Mouse (Mus musculus) liver, embryonic 14.5 days (tissue): ENCODE results near the gene Ezh1. TPM values are rescaled to one million over a fixed set of nuclear protein-coding genes. Genes with fewer than 3 reads are reported as not detected.
A peak's percentile ranks its signal among the peaks of the same experiment; 100 is the strongest.

Experiments used
- ATAC-seq: fragments of 200-750 bp; cut with Nextera tagmentation; 2 replicates; pipeline ENCODE4 v1.8.0; 2017; ENCODE audit warnings: moderate number of reproducible peaks, mild to moderate bottlenecking, moderate library complexity; ENCODE audit not compliant: insufficient read depth
- DNase-seq, 3 experiments: peaks; one replicate each; pipeline ENCODE4 v3.0.0-alpha.2; 2012 to 2013; ENCODE audit warnings: low read depth in 3 of 3, low spot score in 3 of 3
- H3K27ac ChIP-seq: fragments of 300-500 bp; sonication (generic); 2 replicates; pipeline ENCODE4 v1.5.1; 2014; ENCODE audit warnings: moderate library complexity, mild to moderate bottlenecking, control low read depth, inconsistent platforms
- H3K27me3 ChIP-seq: fragments of 300-500 bp; sonication (generic); 2 replicates; pipeline ENCODE4 v1.6.1; 2014; ENCODE audit warnings: mild to moderate bottlenecking, low read length, moderate library complexity; ENCODE audit not compliant: control insufficient read depth, insufficient read depth
- H3K36me3 ChIP-seq: fragments of 300-500 bp; sonication (generic); replicated peaks from 2 replicates; pipeline ENCODE4 v1.6.1; 2014; ENCODE audit warnings: low read depth; ENCODE audit not compliant: control insufficient read depth, insufficient read depth
- H3K4me1 ChIP-seq, 2 experiments: fragments of 200-500 bp in 1 of 2; fragments of 300-500 bp in 1 of 2; sonication (generic) in 1 of 2; replicated peaks; 2 replicates each; pipeline ENCODE4 v1.6.1; 2012 to 2014; ENCODE audit warnings: antibody characterized with exemption in 1 of 2, inconsistent platforms in 1 of 2, low read length in 1 of 2; ENCODE audit not compliant: control insufficient read depth in 2 of 2, insufficient read depth in 2 of 2
- H3K4me2 ChIP-seq: fragments of 300-500 bp; sonication (generic); 2 replicates; pipeline ENCODE4 v1.6.1; 2014; ENCODE audit warnings: low read depth, mild to moderate bottlenecking, control low read depth, moderate library complexity
- H3K4me3 ChIP-seq, 2 experiments: fragments of 200-500 bp in 1 of 2; fragments of 300-500 bp in 1 of 2; sonication (generic) in 1 of 2; 2 replicates each; pipeline ENCODE4 v1.5.1; 2012 to 2014; ENCODE audit warnings: low read depth in 2 of 2, low read length in 2 of 2, mild to moderate bottlenecking in 2 of 2, control low read depth in 1 of 2, inconsistent platforms in 1 of 2, moderate library complexity in 1 of 2; ENCODE audit not compliant: insufficient read depth in 1 of 2
- H3K9ac ChIP-seq: fragments of 300-500 bp; sonication (generic); replicated peaks from 2 replicates; pipeline ENCODE4 v1.6.1; 2014; ENCODE audit warnings: mild to moderate bottlenecking, control low read depth, moderate library complexity
- H3K9me3 ChIP-seq: fragments of 300-500 bp; sonication (generic); 2 replicates; pipeline ENCODE4 v1.6.1; 2016; ENCODE audit warnings: low read length, mixed read lengths; ENCODE audit not compliant: control insufficient read depth
- CTCF ChIP-seq: IDR thresholded peaks from 2 replicates; pipeline ENCODE4 v1.5.1; 2016; ENCODE audit warnings: antibody characterized with exemption, low read depth, control low read depth
- EP300 ChIP-seq: IDR thresholded peaks from 2 replicates; pipeline ENCODE4 v1.6.1; 2016; ENCODE audit warnings: antibody characterized with exemption, low read depth
- WGBS: fragments of 180-500 bp; shearing (Covaris S2); extraction: QIAGEN DNeasy Blood & Tissue Kit; methylation state at CpG from one replicate; pipeline ENCODE4 v1.1.7; 2014; ENCODE audit not compliant: insufficient replicate concordance; 5-methylcytosine and 5-hydroxymethylcytosine counted together
- polyA plus RNA-seq, 2 experiments: library from polyadenylated mRNA; depleted of rRNA in 1 of 2; stranded (reverse) in 1 of 2; unstranded in 1 of 2; fragments of >200 nt; fragmentation: Nextera tagmentation in 1 of 2; extraction: Ambion mirVana in 1 of 2; gene quantifications; 2 replicates each; pipeline versions ENCODE4 v1.2.1 to v1.2.3; 2012 to 2014

Ezh1 gene
- polyA plus RNA-seq, 2 experiments = 7.9 to 8.8 TPM

DNA sequence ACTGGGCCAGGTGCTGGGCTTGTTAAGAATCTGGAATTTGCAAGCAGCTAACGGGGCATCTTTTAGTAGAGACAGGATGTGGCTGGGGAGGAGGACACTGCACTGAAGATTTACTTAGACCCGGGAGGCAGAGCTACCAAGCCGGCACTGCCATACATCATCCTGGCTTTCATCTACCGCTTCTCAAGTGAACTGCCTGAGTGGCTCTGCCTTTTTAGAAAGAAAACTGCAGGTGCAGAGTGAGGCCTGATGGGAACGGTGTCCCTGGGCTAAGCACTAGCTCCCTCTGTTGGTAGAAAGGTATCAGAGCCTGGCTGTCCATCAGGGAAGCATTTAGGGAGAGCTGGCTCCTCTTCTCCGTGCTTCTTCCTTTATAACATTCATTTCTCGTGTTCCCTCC, 25.3 kb downstream of the Ezh1 start:
- H3K36me3 ChIP-seq = peaks cover 21% of the 10 kb centered on the region; the same call in 1 of the 2 replicates
- H3K27ac ChIP-seq = no peak overlapping the region
- no peaks in the 10 kb centered on the region for H3K9me3 ChIP-seq
- no peak for ATAC-seq
- H3K4me3 ChIP-seq = no peak overlapping the region
- no peak for TF ChIP-seq EP300
- TF ChIP-seq CTCF = peak; percentile 92
- H3K27me3 ChIP-seq = no peaks in the 10 kb centered on the region
- no peak overlapping the region for H3K4me2 ChIP-seq
- peak in 1 of 3 experiments; percentile 32 for DNase-seq
- H3K9ac ChIP-seq = no peak overlapping the region
- WGBS = 46% methylated on average over 7 of the region's 7 CpGs
- peaks cover 10 to 14% of the 10 kb centered on the region in 2 experiments for H3K4me1 ChIP-seq

DNA sequence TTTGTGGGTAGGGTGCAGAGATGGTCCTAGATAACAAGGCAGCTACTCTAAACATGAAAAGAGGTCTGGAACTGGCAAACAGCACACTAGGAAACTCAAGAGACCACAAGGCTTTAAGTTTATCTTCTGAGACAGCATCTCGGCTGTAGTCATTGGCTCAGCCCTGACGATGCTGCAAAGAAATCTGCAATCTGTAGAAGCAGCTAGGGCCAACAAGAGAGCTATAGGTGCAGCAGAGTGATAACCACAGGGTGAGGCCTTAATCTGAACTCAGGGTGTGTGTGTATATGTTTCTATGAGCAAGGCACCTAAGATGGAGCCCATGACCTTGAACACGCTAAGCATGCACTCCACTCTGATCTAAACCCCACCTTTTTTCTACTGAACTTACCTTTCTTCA, 26.7 kb downstream of the Ezh1 start:
- no peaks in the 10 kb centered on the region for H3K9me3 ChIP-seq
- H3K27ac ChIP-seq = no peak overlapping the region

DNA sequence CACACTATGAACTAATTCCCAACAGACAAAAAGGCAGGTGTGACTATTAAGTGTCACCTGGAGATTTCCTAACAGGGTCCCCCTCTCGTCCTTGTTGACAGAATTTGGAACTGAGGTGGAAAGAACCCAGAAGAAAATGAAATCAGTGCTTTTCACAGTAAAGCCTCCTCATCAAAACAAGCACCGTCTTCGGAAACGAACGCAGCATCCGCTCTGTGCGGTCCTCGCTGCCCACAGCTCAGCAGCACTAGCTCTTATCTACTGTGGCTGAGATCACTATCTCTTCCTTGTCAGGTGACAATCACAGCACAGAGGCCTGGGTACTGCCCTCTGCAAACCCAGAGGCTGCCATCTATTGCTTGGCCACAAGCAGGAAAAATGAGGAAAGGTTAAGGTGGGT, 30.1 kb downstream of the Ezh1 start:
- no peak for TF ChIP-seq CTCF
- TF ChIP-seq EP300 = no peak
- Histone ChIP-seq H3K4me1 (peaks cover 10 to 20% of the 10 kb centered on the region in 2 experiments), H3K4me2 (no peak overlapping the region), H3K9ac (no peak overlapping the region), H3K4me3 (no peak overlapping the region), H3K36me3 (peaks cover 15% of the 10 kb centered on the region; the same call in 1 of the 2 replicates), H3K9me3 (no peaks in the 10 kb centered on the region), H3K27ac (no peak overlapping the region), H3K27me3 (no peaks in the 10 kb centered on the region)
- ATAC-seq (no peak), DNase-seq (no peak)
- 81% methylated on average over 8 of the region's 8 CpGs for WGBS

More for the DNA sequence above, 26.7 kb downstream of the Ezh1 start:
- TF ChIP-seq CTCF = no peak
- TF ChIP-seq EP300 = peak; percentile 70
- WGBS = 35% methylated on average over 3 of the region's 3 CpGs
- peaks cover 21% of the 10 kb centered on the region; the same call in 1 of the 2 replicates for H3K36me3 ChIP-seq
- no peak overlapping the region for H3K4me3 ChIP-seq
- no peaks in the 10 kb centered on the region for H3K27me3 ChIP-seq
- no peak overlapping the region; the same call in 1 of the 2 replicates for H3K9ac ChIP-seq
- 0 out of 2 replicates have a peak overlapping the region, but pooled peaks have one; percentile 6 for H3K4me2 ChIP-seq
- peak in 2 of 3 experiments; percentile 46 to 52 for DNase-seq
- peaks cover 10 to 14% of the 10 kb centered on the region in 2 experiments for H3K4me1 ChIP-seq
- ATAC-seq = peak; percentile 85

DNA sequence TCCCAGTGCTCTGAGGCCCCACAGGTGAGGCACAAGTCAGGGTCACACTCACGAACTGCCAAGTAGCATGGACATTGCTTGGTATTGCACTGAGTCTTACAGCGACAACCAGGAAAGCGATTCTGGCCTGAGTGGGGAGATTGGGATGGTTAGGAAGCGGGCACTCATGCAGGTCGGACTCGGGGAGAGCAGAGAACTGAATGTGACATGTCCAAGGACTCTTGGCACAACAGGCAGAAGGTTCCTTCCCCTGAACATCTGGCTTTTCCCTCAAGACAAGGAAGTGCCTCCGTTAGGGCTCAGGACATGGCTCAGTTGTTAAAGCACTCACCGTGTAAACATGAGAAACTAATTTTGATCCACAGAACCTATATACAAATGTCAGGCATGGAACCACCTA, 30.7 kb downstream of the Ezh1 start:
- WGBS = 75% methylated on average over 8 of the region's 8 CpGs
- DNase-seq = no peak

DNA sequence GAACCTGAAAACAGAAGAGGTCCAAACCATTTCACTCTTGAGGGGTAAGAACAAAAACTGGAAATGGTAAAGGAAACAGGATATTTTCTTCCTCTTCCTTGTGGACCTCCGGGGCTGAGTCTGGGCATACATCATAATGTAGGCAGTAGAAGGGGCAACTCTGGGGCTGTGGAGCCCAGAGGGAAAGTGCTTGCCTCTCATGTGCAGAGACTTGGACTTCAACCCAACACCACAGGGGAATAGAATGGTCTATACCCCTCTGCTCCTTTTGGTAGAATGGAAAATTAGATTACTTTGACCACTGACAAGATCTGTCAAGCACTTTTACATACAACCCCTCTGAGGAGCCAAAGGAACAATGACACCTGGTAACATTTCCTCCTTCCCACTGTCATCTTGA, 31.2 kb downstream of the Ezh1 start:
- Histone ChIP-seq H3K9ac (no peak overlapping the region), H3K9me3 (no peaks in the 10 kb centered on the region), H3K4me1 (peaks cover 17 to 28% of the 10 kb centered on the region in 2 experiments), H3K27me3 (no peaks in the 10 kb centered on the region), H3K4me2 (no peak overlapping the region), H3K27ac (no peak overlapping the region), H3K4me3 (no peak overlapping the region), H3K36me3 (peaks cover 14% of the 10 kb centered on the region; the same call in 1 of the 2 replicates)
- DNase-seq = no peak
- TF ChIP-seq CTCF (no peak), EP300 (no peak)
- WGBS = 27% methylated on average over 1 of the region's 1 CpGs
- ATAC-seq = no peak

More for the DNA sequence above, 30.7 kb downstream of the Ezh1 start:
- no peak for ATAC-seq
- Histone ChIP-seq H3K4me3 (no peak overlapping the region), H3K4me1 (peaks cover 14 to 24% of the 10 kb centered on the region in 2 experiments), H3K27me3 (no peaks in the 10 kb centered on the region), H3K9me3 (no peaks in the 10 kb centered on the region), H3K36me3 (peaks cover 15% of the 10 kb centered on the region; the same call in 1 of the 2 replicates), H3K4me2 (no peak overlapping the region), H3K27ac (no peak overlapping the region), H3K9ac (no peak overlapping the region)
- TF ChIP-seq EP300 = no peak
- TF ChIP-seq CTCF = no peak
